Mouse (Mus musculus) kidney, embryonic 14.5 days (tissue): ENCODE data around the gene Ttc12. TPM values are rescaled to one million over a fixed set of nuclear protein-coding genes. Genes with fewer than 3 reads are reported as not detected.

Experiments
- ATAC-seq: fragments of 200-750 bp; cut with Nextera tagmentation; 2 replicates; pipeline ENCODE4 v1.8.0; 2017; ENCODE audit warnings: moderate number of reproducible peaks, mild to moderate bottlenecking, moderate TSS enrichment, moderate library complexity; ENCODE audit not compliant: low FRiP score, low TSS enrichment
- H3K27ac ChIP-seq: fragments of 300-500 bp; sonication (generic); 2 replicates; pipeline ENCODE4 v1.5.1; 2014; ENCODE audit warnings: low read depth, mild to moderate bottlenecking, low read length, moderate library complexity, mixed read lengths
- H3K27me3 ChIP-seq: fragments of 300-500 bp; sonication (generic); 2 replicates; pipeline ENCODE4 v1.6.1; 2014; ENCODE audit warnings: mild to moderate bottlenecking, low read length; ENCODE audit not compliant: control insufficient read depth, insufficient read depth
- H3K36me3 ChIP-seq: fragments of 300-500 bp; sonication (generic); 2 replicates; pipeline ENCODE4 v1.6.1; 2014; ENCODE audit warnings: low read length, mixed read lengths; ENCODE audit not compliant: control insufficient read depth, insufficient read depth
- H3K4me1 ChIP-seq: fragments of 300-500 bp; sonication (generic); 2 replicates; pipeline ENCODE4 v1.6.1; 2014; ENCODE audit warnings: low read length, mixed read lengths; ENCODE audit not compliant: control insufficient read depth, insufficient read depth
- H3K4me2 ChIP-seq: fragments of 300-500 bp; sonication (generic); replicated peaks from 2 replicates; pipeline ENCODE4 v1.6.1; 2014; ENCODE audit warnings: low read depth, mild to moderate bottlenecking, low read length
- H3K4me3 ChIP-seq: fragments of 300-500 bp; sonication (generic); 2 replicates; pipeline ENCODE4 v1.5.1; 2014; ENCODE audit warnings: mild to moderate bottlenecking, low read length
- H3K9ac ChIP-seq: fragments of 300-500 bp; sonication (generic); 2 replicates; pipeline ENCODE4 v1.6.1; 2014; ENCODE audit warnings: low read depth, mild to moderate bottlenecking, low read length, moderate library complexity
- H3K9me3 ChIP-seq: fragments of 300-500 bp; sonication (generic); 2 replicates; pipeline ENCODE4 v1.6.1; 2016; ENCODE audit warnings: low read length; ENCODE audit not compliant: control insufficient read depth
- WGBS: fragments of 180-500 bp; shearing (Covaris S2); extraction: QIAGEN DNeasy Blood & Tissue Kit; methylation state at CpG from one replicate; pipeline ENCODE4 v1.1.7; 2014; 5-methylcytosine and 5-hydroxymethylcytosine counted together
- polyA plus RNA-seq: library from polyadenylated mRNA; unstranded; fragments of >200 nt; fragmentation: Nextera tagmentation; extraction: Ambion mirVana; gene quantifications from 2 replicates; pipeline ENCODE4 v1.2.1, GENCODE M21; 2014

Ttc12 gene
- polyA plus RNA-seq, 1 experiment from 2014 or later, result 2.6 TPM

GRCm38 (mm10) chr9:49528026-49528425, 42.0 kb upstream of the Ttc12 start:
- no peak overlapping the region for H3K27ac ChIP-seq
- no peaks in the 10 kb centered on the region for H3K27me3 ChIP-seq
- H3K4me1 ChIP-seq, result no peaks in the 10 kb centered on the region
- peaks cover 23% of the 10 kb centered on the region; the same call in 1 of the 2 replicates for H3K36me3 ChIP-seq
- H3K4me2 ChIP-seq, result no peak overlapping the region
- 92% methylated on average over 5 of the region's 5 CpGs for WGBS
- no peak overlapping the region for H3K9ac ChIP-seq
- H3K4me3 ChIP-seq, result no peak overlapping the region
- H3K9me3 ChIP-seq, result no peaks in the 10 kb centered on the region
- no peak for ATAC-seq

GRCm38 (mm10) chr9:49527340-49527739, 41.3 kb upstream of the Ttc12 start:
- H3K27me3 ChIP-seq, result no peaks in the 10 kb centered on the region
- no peak for ATAC-seq
- WGBS, result 84% methylated on average over 8 of the region's 8 CpGs
- H3K4me1 ChIP-seq, result no peaks in the 10 kb centered on the region
- H3K36me3 ChIP-seq, result peaks cover 28% of the 10 kb centered on the region; the same call in 1 of the 2 replicates
- no peak overlapping the region for H3K27ac ChIP-seq
- no peak overlapping the region for H3K4me3 ChIP-seq
- H3K4me2 ChIP-seq, result no peak overlapping the region
- no peak overlapping the region for H3K9ac ChIP-seq
- no peaks in the 10 kb centered on the region for H3K9me3 ChIP-seq

- Histone ChIP-seq H3K27ac (no peak overlapping the region), H3K27me3 (no peaks in the 10 kb centered on the region), H3K4me3 (no peak overlapping the region), H3K4me1 (no peaks in the 10 kb centered on the region), H3K9ac (no peak overlapping the region), H3K36me3 (peaks cover 35% of the 10 kb centered on the region; the same call in 1 of the 2 replicates), H3K4me2 (no peak overlapping the region), H3K9me3 (no peaks in the 10 kb centered on the region)
- WGBS, result 77% methylated on average over 9 of the region's 9 CpGs
- no peak for ATAC-seq
Measured at GRCm38 (mm10) chr9:49524721-49525120, 38.7 kb upstream of the Ttc12 start.

GRCm38 (mm10) chr9:49523881-49524280, 37.9 kb upstream of the Ttc12 start:
- Histone ChIP-seq H3K27ac (no peak overlapping the region), H3K9me3 (no peaks in the 10 kb centered on the region), H3K9ac (no peak overlapping the region), H3K4me1 (no peaks in the 10 kb centered on the region), H3K4me3 (no peak overlapping the region), H3K36me3 (peaks cover 37% of the 10 kb centered on the region; the same call in 1 of the 2 replicates), H3K27me3 (no peaks in the 10 kb centered on the region), H3K4me2 (no peak overlapping the region)
- 71% methylated on average over 9 of the region's 9 CpGs for WGBS
- ATAC-seq, result no peak

GRCm38 (mm10) chr9:49514306-49514705, 28.3 kb upstream of the Ttc12 start:
- H3K4me1 ChIP-seq, result peaks cover 4% of the 10 kb centered on the region; the same call in 1 of the 2 replicates
- no peak for ATAC-seq
- 70% methylated on average over 2 of the region's 2 CpGs for WGBS

GRCm38 (mm10) chr9:49510666-49511065, 24.6 kb upstream of the Ttc12 start:
- Histone ChIP-seq H3K4me3 (no peak overlapping the region), H3K27me3 (no peaks in the 10 kb centered on the region), H3K4me2 (no peak overlapping the region), H3K9ac (no peak overlapping the region), H3K4me1 (no peaks in the 10 kb centered on the region), H3K27ac (no peak overlapping the region), H3K9me3 (no peaks in the 10 kb centered on the region), H3K36me3 (peaks cover 52% of the 10 kb centered on the region)
- ATAC-seq, result no peak
- 96% methylated on average over 4 of the region's 4 CpGs for WGBS

More at GRCm38 (mm10) chr9:49514306-49514705, 28.3 kb upstream of the Ttc12 start:
- Histone ChIP-seq H3K27me3 (no peaks in the 10 kb centered on the region), H3K36me3 (peaks cover 22% of the 10 kb centered on the region; the same call in 1 of the 2 replicates), H3K4me3 (no peak overlapping the region), H3K9me3 (no peaks in the 10 kb centered on the region), H3K9ac (no peak overlapping the region), H3K27ac (no peak overlapping the region), H3K4me2 (no peak overlapping the region)

- WGBS, result 92% methylated on average over 8 of the region's 8 CpGs
Measured at GRCm38 (mm10) chr9:49509628-49510027, 23.6 kb upstream of the Ttc12 start.

GRCm38 (mm10) chr9:49509094-49509493, 23.1 kb upstream of the Ttc12 start:
- Histone ChIP-seq H3K36me3 (peaks cover 51% of the 10 kb centered on the region), H3K27me3 (no peaks in the 10 kb centered on the region), H3K9me3 (no peaks in the 10 kb centered on the region), H3K4me2 (no peak overlapping the region), H3K27ac (no peak overlapping the region), H3K4me3 (no peak overlapping the region), H3K4me1 (no peaks in the 10 kb centered on the region), H3K9ac (no peak overlapping the region)
- no peak for ATAC-seq
- 94% methylated on average over 3 of the region's 3 CpGs for WGBS

More at GRCm38 (mm10) chr9:49509628-49510027, 23.6 kb upstream of the Ttc12 start:
- H3K4me3 ChIP-seq, result no peak overlapping the region
- H3K4me1 ChIP-seq, result no peaks in the 10 kb centered on the region
- no peak overlapping the region for H3K27ac ChIP-seq
- no peak overlapping the region for H3K9ac ChIP-seq
- peaks cover 51% of the 10 kb centered on the region for H3K36me3 ChIP-seq
- no peaks in the 10 kb centered on the region for H3K27me3 ChIP-seq
- H3K9me3 ChIP-seq, result no peaks in the 10 kb centered on the region
- no peak for ATAC-seq
- no peak overlapping the region for H3K4me2 ChIP-seq

GRCm38 (mm10) chr9:49507829-49508585, 22.0 kb upstream of the Ttc12 start:
- no peaks in the 10 kb centered on the region for H3K27me3 ChIP-seq
- no peak overlapping the region for H3K4me3 ChIP-seq
- ATAC-seq, result no peak
- H3K36me3 ChIP-seq, result peaks cover 53% of the 10 kb centered on the region
- H3K9me3 ChIP-seq, result no peaks in the 10 kb centered on the region
- no peak overlapping the region for H3K27ac ChIP-seq
- H3K9ac ChIP-seq, result no peak overlapping the region
- H3K4me2 ChIP-seq, result no peak overlapping the region
- 92% methylated on average over 9 of the region's 9 CpGs for WGBS
- H3K4me1 ChIP-seq, result no peaks in the 10 kb centered on the region
